Mouse (Mus musculus) C2C12 (cell line): ENCODE data around the gene Supt3.

ENCODE experiments used
- CEBPB ChIP-seq: IDR thresholded peaks from one replicate; pipeline ENCODE4 v1.6.1; 2011; ENCODE audit warnings: low read depth, mild to moderate bottlenecking, control low read depth, moderate library complexity
- CTCF ChIP-seq: IDR thresholded peaks from one replicate; pipeline ENCODE4 v1.5.1; 2011; ENCODE audit not compliant: control insufficient read depth, insufficient read depth, insufficient read length
- MAX ChIP-seq: IDR thresholded peaks from one replicate; pipeline ENCODE4 v1.6.1; 2011; ENCODE audit warnings: mild to moderate bottlenecking, control low read depth
- USF1 ChIP-seq: IDR thresholded peaks from one replicate; pipeline ENCODE4 v1.6.1; 2011; ENCODE audit warnings: low read depth, mild to moderate bottlenecking, control low read depth, moderate library complexity

- no peak for TF ChIP-seq CEBPB
- TF ChIP-seq USF1, result no peak
- no peak for TF ChIP-seq CTCF
- TF ChIP-seq MAX, result no peak
Observed at GRCm38 (mm10) chr17:44956671-44957070, 179.7 kb downstream of the Supt3 start.
